Mouse (Mus musculus) right cerebral cortex, postnatal 10 days (tissue): ENCODE measurements around the gene Bpifa1.
"Not testable (repeated sequence)": the region's sequence is repeated elsewhere in the genome, so short reads cannot be mapped to it uniquely, and the experiment has no call there.

Experiments
- DNase-seq, 2 experiments: peaks; one replicate each; pipeline ENCODE4 v3.0.0; 2021; ENCODE audit warnings: low spot score in 2 of 2

Bpifa1 gene

DNA sequence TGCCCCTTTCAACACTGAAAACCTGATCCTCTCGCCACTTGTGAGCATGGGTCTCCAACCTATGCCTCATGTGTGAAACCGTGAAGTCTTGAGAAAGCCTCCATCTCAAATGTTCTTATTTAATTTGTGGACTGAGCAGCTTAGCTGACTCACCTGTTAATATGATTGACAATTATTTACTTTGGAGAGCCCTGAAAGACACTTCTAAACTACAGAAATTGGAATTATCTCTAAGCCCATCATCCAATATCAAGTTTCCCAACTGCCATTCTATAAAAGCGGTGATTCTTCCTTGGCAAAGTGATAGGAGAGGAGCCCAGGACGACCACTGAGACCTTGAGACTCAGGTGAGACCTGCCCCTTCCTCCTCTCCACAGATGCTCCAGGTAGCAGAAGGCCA lies at the start of gene Bpifa1:
Gene Bpifa1, plus strand, starts transcription at position 301 of the 400 bp plus-strand sequence.
- DNase-seq, result no peak

GRCm38 (mm10) chr2:154097734-154098133 lies 44.9 kb upstream of the Bpifa1 start:
- DNase-seq, result no peak

- no peak for DNase-seq
These were observed 25.3 kb upstream of the Bpifa1 start for GRCm38 (mm10) chr2:154117381-154117780.

DNA sequence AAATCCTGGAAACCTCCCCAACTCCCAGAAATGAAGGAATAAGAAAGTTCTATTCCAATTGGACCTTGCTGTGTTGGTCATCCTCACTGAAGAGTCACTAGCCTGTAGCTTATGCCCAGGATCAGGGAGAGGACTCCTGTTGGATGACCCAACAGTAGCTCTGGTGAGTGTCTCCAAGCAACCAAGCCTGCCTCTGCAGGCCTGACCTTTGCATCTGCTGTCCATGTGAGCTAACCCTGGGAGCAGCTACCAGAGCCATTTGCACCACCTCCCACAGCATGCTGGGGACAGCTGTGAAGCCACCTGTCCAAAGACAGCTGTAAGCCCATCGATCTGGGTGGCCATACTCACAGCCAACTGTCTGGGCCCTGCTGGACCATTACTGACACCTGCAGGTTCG lies 12.6 kb upstream of the Bpifa1 start, which contains the start of gene Bpifa3:
Gene Bpifa3, plus strand, starts transcription at position 217 of the 400 bp plus-strand sequence.
- DNase-seq, result no peak

- DNase-seq, result peak; percentile 56 to 62
These were observed 1.1 kb downstream of the Bpifa1 start for GRCm38 (mm10) chr2:154143735-154144134.

- DNase-seq, result no peak
These were observed 4.8 kb downstream of the Bpifa1 start for GRCm38 (mm10) chr2:154147496-154147895.

GRCm38 (mm10) chr2:154158433-154158832 lies 15.8 kb downstream of the Bpifa1 start:
- DNase-seq, result peak in 1 of 2 experiments; percentile 46

DNA sequence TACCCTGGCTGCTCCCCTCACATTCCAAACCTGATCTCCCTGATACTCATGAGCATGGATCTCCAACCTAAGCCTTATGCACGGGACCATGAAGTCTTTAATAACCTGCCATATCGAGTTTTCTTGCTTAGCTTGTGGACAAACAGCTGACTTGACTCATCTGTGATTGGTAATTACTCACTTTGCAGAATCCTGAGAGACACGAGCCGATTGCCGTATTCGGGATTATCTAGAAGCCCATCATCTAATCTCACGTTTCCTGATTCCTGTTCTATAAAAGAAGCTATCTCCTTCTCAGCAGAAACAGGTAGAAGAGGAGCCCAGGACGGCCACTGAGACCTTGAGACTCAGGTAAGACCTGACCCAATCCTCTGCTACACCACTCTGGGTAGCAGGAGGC lies 19.6 kb downstream of the Bpifa1 start, which contains the start of gene Bpifa5:
Gene Bpifa5, plus strand, starts transcription at position 301 of the 400 bp plus-strand sequence.
- peak in 1 of 2 experiments; percentile 3 for DNase-seq

- DNase-seq, result no peak
These were observed 20.6 kb downstream of the Bpifa1 start for GRCm38 (mm10) chr2:154163306-154163705.

DNA sequence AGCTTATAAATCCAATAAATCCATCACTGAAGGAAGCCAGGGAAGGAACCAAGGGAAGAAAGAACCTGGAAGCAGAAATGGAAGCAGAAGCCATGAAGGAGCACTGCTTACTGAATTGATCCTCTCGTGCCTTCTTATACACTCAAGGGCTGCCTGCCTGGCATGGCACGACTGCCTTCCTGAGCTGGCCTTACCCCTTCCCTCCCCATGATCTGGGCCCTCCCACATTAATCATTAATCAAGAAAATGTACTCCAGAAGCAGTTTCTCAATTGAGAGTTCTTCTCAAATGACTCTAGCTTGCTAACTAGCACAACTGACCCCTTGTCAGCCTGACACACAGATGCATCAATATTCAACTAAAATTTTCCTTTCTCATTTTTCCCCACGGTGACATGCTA lies 26.5 kb downstream of the Bpifa1 start:
- no peak for DNase-seq

DNA sequence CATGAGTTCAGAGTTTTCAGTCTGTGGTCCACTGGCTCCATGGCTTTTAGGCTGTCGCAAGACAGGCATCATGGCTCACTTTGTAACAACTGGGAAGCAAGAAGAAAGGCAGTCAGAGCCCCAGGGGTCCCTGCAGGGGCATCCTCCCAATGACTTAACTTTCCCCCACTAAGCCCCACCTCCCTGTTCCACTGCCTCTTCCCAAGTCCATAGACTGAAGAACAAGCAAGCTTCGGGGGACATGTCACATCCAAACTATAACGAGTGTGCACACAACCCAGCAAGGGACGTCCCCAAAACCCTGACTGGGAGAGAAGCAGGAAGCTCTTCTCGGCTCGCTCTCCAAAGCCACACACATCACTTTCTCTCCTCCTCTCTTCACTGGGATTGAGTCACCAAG lies 28.9 kb downstream of the Bpifa1 start:
- DNase-seq, result no peak

DNA sequence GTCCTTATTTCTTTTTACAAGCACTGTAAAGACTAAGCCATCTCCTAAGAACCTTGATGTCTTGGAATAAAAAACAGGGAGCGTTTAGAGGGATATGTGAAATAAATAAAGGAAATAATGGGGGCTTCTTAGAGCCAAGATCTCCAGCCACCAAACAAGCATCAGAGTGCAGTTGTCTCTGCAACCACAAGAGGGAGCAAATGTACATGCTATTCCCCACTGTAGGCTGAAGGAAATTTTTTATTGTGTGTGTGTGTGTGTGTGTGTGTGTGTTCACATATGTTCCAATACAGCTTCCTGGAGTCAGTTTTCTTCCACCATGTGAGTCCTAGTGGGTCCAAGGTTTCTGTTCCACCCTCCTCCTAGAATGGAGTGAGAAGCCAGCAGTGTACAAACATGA lies 30.6 kb downstream of the Bpifa1 start:
- peak; percentile 46 to 62 for DNase-seq

DNA sequence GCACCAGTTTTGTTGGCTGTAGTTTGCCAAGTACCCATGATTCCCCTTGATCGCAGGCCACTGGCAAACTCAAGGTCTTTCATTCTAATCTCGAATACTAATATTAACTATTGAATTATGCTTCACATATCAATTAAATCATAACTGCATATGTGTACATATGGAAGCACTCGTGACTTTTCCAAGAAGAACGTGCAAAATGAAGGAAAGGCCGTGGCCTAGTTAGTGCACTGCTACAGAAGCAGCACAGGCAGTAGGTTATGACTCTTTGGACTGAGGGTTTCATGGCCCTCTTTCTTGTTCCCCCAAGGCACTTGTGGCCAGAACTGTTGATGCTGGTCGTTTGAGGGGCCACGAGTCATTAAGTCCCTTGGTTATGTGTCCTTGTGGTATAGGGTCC lies 39.2 kb downstream of the Bpifa1 start:
- peak in 1 of 2 experiments; percentile 2 for DNase-seq

DNA sequence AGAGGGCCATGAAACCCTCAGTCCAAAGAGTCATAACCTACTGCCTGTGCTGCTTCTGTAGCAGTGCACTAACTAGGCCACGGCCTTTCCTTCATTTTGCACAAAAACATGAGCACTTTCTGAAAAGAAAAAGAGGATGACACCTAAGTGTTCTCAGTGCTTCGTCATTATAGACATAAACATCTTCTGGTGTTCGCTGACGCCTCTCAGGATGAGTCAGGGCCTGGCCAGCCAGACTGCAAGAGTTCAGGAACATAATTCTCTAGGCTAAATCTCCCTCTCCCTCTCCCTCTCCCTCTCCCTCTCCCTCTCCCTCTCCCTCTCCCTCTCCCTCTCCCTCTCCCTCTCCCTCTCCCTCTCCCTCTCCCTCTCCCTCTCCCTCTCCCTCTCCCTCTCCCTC lies 40.4 kb downstream of the Bpifa1 start:
- DNase-seq, result not testable (repeated sequence)

- no peak for DNase-seq
These were observed 42.6 kb downstream of the Bpifa1 start for GRCm38 (mm10) chr2:154185319-154185718.

GRCm38 (mm10) chr2:154185748-154186147 lies 43.1 kb downstream of the Bpifa1 start:
- no peak for DNase-seq

GRCm38 (mm10) chr2:154187468-154187867 lies 44.8 kb downstream of the Bpifa1 start:
- no peak for DNase-seq

- DNase-seq, result peak in 1 of 2 experiments; percentile 11
These were observed 47.3 kb downstream of the Bpifa1 start for GRCm38 (mm10) chr2:154189877-154190434.

- peak in 1 of 2 experiments; percentile 49 for DNase-seq
These were observed 48.0 kb downstream of the Bpifa1 start, which contains the start of gene Bpifb1 for GRCm38 (mm10) chr2:154190546-154191258. Bpifb1 (plus strand) TSS chr2:154190818.

DNA sequence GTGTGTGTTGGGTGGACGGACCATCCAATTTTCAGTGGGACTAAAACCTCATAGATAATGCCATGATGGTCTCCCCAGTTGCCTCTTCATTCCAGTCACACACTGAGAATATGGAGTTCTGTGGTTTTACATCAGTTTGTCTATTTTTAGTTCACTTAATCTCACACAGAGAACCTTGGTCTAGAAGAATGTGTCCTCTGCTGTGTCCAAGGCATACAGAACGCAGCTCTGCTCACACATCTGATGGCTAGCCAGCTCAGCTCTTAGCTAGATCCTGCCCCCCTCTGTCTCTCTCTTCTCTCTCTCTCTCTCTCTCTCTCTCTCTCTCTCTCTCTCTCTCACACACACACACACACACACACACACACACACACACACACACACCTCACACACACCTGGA lies 49.5 kb downstream of the Bpifa1 start:
- DNase-seq, result peak in 1 of 2 experiments; percentile 14

DNA sequence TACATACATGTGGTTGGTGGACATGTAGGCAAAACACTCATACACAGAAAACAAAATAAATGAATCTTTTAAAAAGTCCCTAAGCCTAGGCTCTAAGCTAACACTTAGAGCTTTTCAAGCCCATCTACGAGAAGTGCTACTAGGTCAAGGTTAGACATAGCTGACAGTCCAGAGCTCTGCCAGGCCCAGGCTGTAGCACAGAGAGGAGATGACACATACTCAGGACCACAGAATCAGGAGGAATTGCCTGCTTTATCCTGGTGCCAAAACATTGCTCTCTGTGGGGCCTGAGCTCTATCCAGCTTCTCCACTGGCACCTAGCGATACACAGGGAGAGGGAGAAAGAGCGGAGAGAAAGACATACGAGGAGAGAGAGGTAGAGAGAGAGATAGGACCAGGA lies 50.4 kb downstream of the Bpifa1 start:
- DNase-seq, result peak in 1 of 2 experiments; percentile 3

DNA sequence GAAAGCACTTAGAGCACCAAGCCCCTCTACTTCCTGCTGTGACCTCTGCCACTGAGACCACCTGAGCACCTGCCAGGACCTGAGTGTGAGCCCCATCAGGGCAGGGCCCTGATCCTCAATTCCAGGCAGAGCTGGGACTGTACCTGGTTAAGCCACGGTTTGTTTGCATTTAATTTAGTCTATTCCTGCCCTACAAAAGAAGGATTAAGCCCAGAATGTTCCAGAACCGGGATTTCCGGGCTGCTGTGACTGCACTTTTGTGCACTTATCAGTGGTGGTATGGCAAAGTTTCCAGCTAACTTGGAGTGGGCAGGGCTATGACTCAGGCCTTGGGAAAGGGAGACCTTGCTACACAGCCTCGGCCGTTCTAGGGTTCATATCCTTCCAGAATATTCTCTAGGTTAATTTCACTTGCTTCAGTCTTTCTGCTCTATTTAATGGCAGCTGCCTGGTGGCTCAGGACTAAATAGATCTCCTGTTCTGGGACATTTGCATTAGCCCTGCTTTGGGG lies 51.4 kb downstream of the Bpifa1 start:
- peak in 1 of 2 experiments; percentile 12 for DNase-seq

DNA sequence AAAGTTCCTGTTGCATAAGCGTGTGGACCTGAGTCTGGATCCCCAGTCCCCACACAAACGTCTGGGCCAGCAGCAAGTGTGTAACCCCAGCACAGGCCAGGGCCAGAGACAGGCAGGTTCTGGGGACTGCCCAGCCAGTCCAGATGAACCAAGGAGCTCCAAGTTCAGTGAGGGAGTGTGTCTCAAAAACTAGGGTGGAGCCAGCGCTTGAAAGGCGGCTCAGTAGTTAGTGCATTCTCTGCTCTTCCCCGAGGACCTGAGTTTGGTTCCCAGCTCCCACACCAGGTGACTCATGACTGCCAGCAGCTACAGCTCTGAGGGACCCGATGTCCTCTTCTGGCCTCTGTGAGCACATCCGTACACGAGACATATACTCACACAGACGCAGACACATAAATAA lies 54.4 kb downstream of the Bpifa1 start:
- peak in 1 of 2 experiments; percentile 13 for DNase-seq
